Comparison of ENCODE assay signal across 10 mouse cellular contexts in genomic region chr17:71064463-71065014, GRCm38 (mm10).
DNase-seq lines count a peak whose midpoint lies in the region; ATAC-seq and TF ChIP-seq lines count a peak whose summit lies in the region.
"Had no signal": no experiment of that assay in that cellular context is flagged by ENCODE, and none has a peak within 500 bp of the region (broad histone marks: within the 10 kb centered on the region; RNA-seq: fewer than 3 reads in every experiment).

No protein-coding gene starts in this region.

- ATAC-seq in embryonic facial prominence, embryonic 11.5 days (replicated peaks; ENCODE audit: insufficient number of reproducible peaks, low FRiP score, low TSS enrichment, low read depth): no peak
- no peak for ATAC-seq in lung, postnatal 0 days
- ATAC-seq in kidney, embryonic 15.5 days (replicated peaks; ENCODE audit: low FRiP score): no peak

- H3K27me3 ChIP-seq in embryonic facial prominence, embryonic 11.5 days (ENCODE audit: control insufficient read depth, insufficient read depth, low read length): no peaks in the 10 kb centered on the region
- H3K27me3 ChIP-seq in embryonic facial prominence, embryonic 10.5 days (replicated peaks; ENCODE audit: low read depth, poor library complexity, severe bottlenecking): no peaks in the 10 kb centered on the region
- H3K27me3 ChIP-seq in lung, postnatal 0 days (replicated peaks; ENCODE audit: insufficient read depth, low read length): no peaks in the 10 kb centered on the region
- H3K27me3 ChIP-seq in small intestine, adult 2 months (ENCODE audit: control insufficient read depth, insufficient read depth, low read length): no peaks in the 10 kb centered on the region
- H3K27me3 ChIP-seq in kidney, embryonic 15.5 days: no peaks in the 10 kb centered on the region
- H3K27me3 ChIP-seq: embryonic facial prominence, embryonic 13.5 days had no signal

- no peak overlapping the region for H3K9ac ChIP-seq in embryonic facial prominence, embryonic 11.5 days (replicated peaks; ENCODE audit: low read length)
- no peak overlapping the region for H3K9ac ChIP-seq in lung, postnatal 0 days (replicated peaks; ENCODE audit: low read depth)
- no peak overlapping the region for H3K9ac ChIP-seq in kidney, embryonic 15.5 days
- H3K9ac ChIP-seq: embryonic facial prominence, embryonic 13.5 days had no signal

- H3K4me1 ChIP-seq in embryonic facial prominence, embryonic 11.5 days (ENCODE audit: control insufficient read depth, insufficient read depth, low read length): no peaks in the 10 kb centered on the region
- H3K4me1 ChIP-seq in embryonic facial prominence, embryonic 10.5 days: no peaks in the 10 kb centered on the region
- H3K4me1 ChIP-seq in lung, postnatal 0 days (ENCODE audit: insufficient read depth, low read depth, low read length): no peaks in the 10 kb centered on the region
- no peaks in the 10 kb centered on the region for H3K4me1 ChIP-seq in small intestine, adult 2 months (ENCODE audit: control insufficient read depth, insufficient read depth, insufficient read length, low read length)
- H3K4me1 ChIP-seq in kidney, embryonic 15.5 days: peaks cover 4% of the 10 kb centered on the region; the same call in 1 of the 2 replicates
- H3K4me1 ChIP-seq: embryonic facial prominence, embryonic 13.5 days had no signal

- 66% methylated on average over 7 of the region's 7 CpGs for WGBS in embryonic facial prominence, embryonic 11.5 days
- 69% methylated on average over 7 of the region's 7 CpGs for WGBS in embryonic facial prominence, embryonic 10.5 days
- WGBS in lung, postnatal 0 days: 60% methylated on average over 7 of the region's 7 CpGs
- 61% methylated on average over 7 of the region's 7 CpGs for WGBS in small intestine, adult 2 months
- WGBS in kidney, embryonic 15.5 days: 67% methylated on average over 7 of the region's 7 CpGs

- TF ChIP-seq POLR2A in small intestine, adult 2 months (IDR thresholded peaks at IDR 0.05; ENCODE audit: low read depth, low read length): no peak

- TF ChIP-seq CTCF in lung, postnatal 0 days (IDR thresholded peaks at IDR 0.05): peak; percentile 83
- peak; percentile 16; the same call in 1 of the 2 replicates for TF ChIP-seq CTCF in small intestine, adult 2 months (IDR thresholded peaks at IDR 0.05; ENCODE audit: extremely low read depth, insufficient read length, insufficient replicate concordance, low read depth, low read length)

- no peak overlapping the region for H3K4me3 ChIP-seq in embryonic facial prominence, embryonic 11.5 days (ENCODE audit: low read depth, low read length)
- H3K4me3 ChIP-seq in embryonic facial prominence, embryonic 10.5 days: no peak overlapping the region
- H3K4me3 ChIP-seq in lung, postnatal 0 days (ENCODE audit: low read depth, low read length): no peak overlapping the region
- H3K4me3 ChIP-seq in small intestine, adult 2 months (ENCODE audit: low read depth, low read length): no peak overlapping the region
- H3K4me3 ChIP-seq in kidney, embryonic 15.5 days (replicated peaks): no peak overlapping the region
- H3K4me3 ChIP-seq: embryonic facial prominence, embryonic 13.5 days had no signal

- no peaks in the 10 kb centered on the region for H3K9me3 ChIP-seq in embryonic facial prominence, embryonic 11.5 days (replicated peaks; ENCODE audit: control insufficient read depth, low read length)
- no peaks in the 10 kb centered on the region for H3K9me3 ChIP-seq in embryonic facial prominence, embryonic 10.5 days
- no peaks in the 10 kb centered on the region for H3K9me3 ChIP-seq in lung, postnatal 0 days (ENCODE audit: low read length)
- no peaks in the 10 kb centered on the region for H3K9me3 ChIP-seq in kidney, embryonic 15.5 days (replicated peaks)
- H3K9me3 ChIP-seq: embryonic facial prominence, embryonic 13.5 days had no signal

- no peaks in the 10 kb centered on the region for H3K36me3 ChIP-seq in embryonic facial prominence, embryonic 11.5 days (replicated peaks; ENCODE audit: control insufficient read depth, insufficient read depth, low read depth, low read length)
- H3K36me3 ChIP-seq in embryonic facial prominence, embryonic 10.5 days (replicated peaks): no peaks in the 10 kb centered on the region
- H3K36me3 ChIP-seq in lung, postnatal 0 days (ENCODE audit: insufficient read depth, low read length): no peaks in the 10 kb centered on the region
- H3K36me3 ChIP-seq in small intestine, adult 2 months (ENCODE audit: control insufficient read depth, insufficient read depth, low read length): no peaks in the 10 kb centered on the region
- H3K36me3 ChIP-seq in kidney, embryonic 15.5 days: no peaks in the 10 kb centered on the region
- H3K36me3 ChIP-seq: embryonic facial prominence, embryonic 13.5 days had no signal

- peak; percentile 58 for TF ChIP-seq EP300 in lung, postnatal 0 days (IDR thresholded peaks at IDR 0.05)

- peak; percentile 76 for DNase-seq in embryonic facial prominence, embryonic 11.5 days (ENCODE audit: low spot score)
- DNase-seq in embryonic facial prominence, embryonic 10.5 days (ENCODE audit: low spot score): no peak
- peak; percentile 70 for DNase-seq in lung, postnatal 0 days (ENCODE audit: low spot score)
- DNase-seq in lung, postnatal 4 days: no peak
- peak; percentile 37 for DNase-seq in embryo, embryonic 9.5 days (ENCODE audit: extremely low spot score)
- no peak for DNase-seq in urinary bladder, postnatal 4 days (ENCODE audit: low spot score in 2 of 2)

- H3K27ac ChIP-seq in embryonic facial prominence, embryonic 11.5 days (replicated peaks; ENCODE audit: low read depth, low read length): no peak overlapping the region
- no peak overlapping the region for H3K27ac ChIP-seq in embryonic facial prominence, embryonic 10.5 days (replicated peaks)
- no peak overlapping the region for H3K27ac ChIP-seq in lung, postnatal 0 days (ENCODE audit: low read length)
- no peak overlapping the region for H3K27ac ChIP-seq in small intestine, adult 2 months (ENCODE audit: insufficient read depth, low read depth, low read length)
- H3K27ac ChIP-seq in kidney, embryonic 15.5 days: no peak overlapping the region
- H3K27ac ChIP-seq: embryonic facial prominence, embryonic 13.5 days; macrophage had no signal

- no peak overlapping the region for H3K4me2 ChIP-seq in embryonic facial prominence, embryonic 11.5 days (ENCODE audit: low read depth, low read length)
- no peak overlapping the region for H3K4me2 ChIP-seq in lung, postnatal 0 days (replicated peaks; ENCODE audit: low read depth, low read length)
- no peak overlapping the region for H3K4me2 ChIP-seq in kidney, embryonic 15.5 days
- H3K4me2 ChIP-seq: embryonic facial prominence, embryonic 13.5 days had no signal

Comparison
In these comparisons a context has a peak if more than half of its experiments do, and no peak if none do; other contexts are left out.
1. DNase-seq: peak in embryonic facial prominence, embryonic 11.5 days (single experiment), lung, postnatal 0 days (single experiment) and embryo, embryonic 9.5 days (single experiment); none in embryonic facial prominence, embryonic 10.5 days (single experiment), lung, postnatal 4 days (0 of 2) and urinary bladder, postnatal 4 days (0 of 2).